Mouse (Mus musculus): ENCODE data around the gene Celsr2. TPM values are rescaled to one million over a fixed set of nuclear protein-coding genes. Genes with fewer than 3 reads are reported as not detected.

The Celsr2 gene
- polyA plus RNA-seq, 1 experiment from 2014 or later = 52.0 TPM

Other genes starting within 250 kb of the Celsr2 start
- 4.2 and 5.2 TPM in 2 replicates for gene Amigo1, start 229.2 kb downstream of the Celsr2 start, polyA plus RNA-seq (2014; fragmentation: Nextera tagmentation; extraction: Ambion mirVana)
- 3.1 and 3.2 TPM in 2 replicates for gene Cyb561d1, start 214.3 kb downstream of the Celsr2 start, polyA plus RNA-seq (2014; fragmentation: Nextera tagmentation; extraction: Ambion mirVana)
- 22.3 and 24.3 TPM in 2 replicates for gene Atxn7l2, start 204.6 kb downstream of the Celsr2 start, polyA plus RNA-seq (2014; fragmentation: Nextera tagmentation; extraction: Ambion mirVana)
- 2.3 and 3.5 TPM in 2 replicates for gene Sypl2, start 188.9 kb downstream of the Celsr2 start, polyA plus RNA-seq (2014; fragmentation: Nextera tagmentation; extraction: Ambion mirVana)
- gene Psma5, start 158.6 kb downstream of the Celsr2 start, polyA plus RNA-seq (2014; fragmentation: Nextera tagmentation; extraction: Ambion mirVana) = 277 and 297 TPM in 2 replicates
- 28.9 and 31.3 TPM in 2 replicates for gene Sort1, start 131.5 kb downstream of the Celsr2 start, polyA plus RNA-seq (2014; fragmentation: Nextera tagmentation; extraction: Ambion mirVana)
- gene Mybphl, start 50.6 kb downstream of the Celsr2 start, polyA plus RNA-seq (2014; fragmentation: Nextera tagmentation; extraction: Ambion mirVana) = not detected in 2 replicates
- 99.5 and 102 TPM in 2 replicates for gene Psrc1, start 31.7 kb downstream of the Celsr2 start, polyA plus RNA-seq (2014; fragmentation: Nextera tagmentation; extraction: Ambion mirVana)
- gene Sars, start 29.7 kb upstream of the Celsr2 start, polyA plus RNA-seq (2014; fragmentation: Nextera tagmentation; extraction: Ambion mirVana) = 180 and 189 TPM in 2 replicates
- gene 1700013F07Rik, start 118.6 kb upstream of the Celsr2 start, polyA plus RNA-seq (2014; fragmentation: Nextera tagmentation; extraction: Ambion mirVana) = 0.63 and 0.68 TPM in 2 replicates
- 2.2 and 2.8 TPM in 2 replicates for gene 5330417C22Rik, start 121.0 kb upstream of the Celsr2 start, polyA plus RNA-seq (2014; fragmentation: Nextera tagmentation; extraction: Ambion mirVana)
- gene Tmem167b, start 146.9 kb upstream of the Celsr2 start, polyA plus RNA-seq (2014; fragmentation: Nextera tagmentation; extraction: Ambion mirVana) = 49.4 and 53.3 TPM in 2 replicates
- gene Taf13, start 156.1 kb upstream of the Celsr2 start, polyA plus RNA-seq (2014; fragmentation: Nextera tagmentation; extraction: Ambion mirVana) = 55.3 and 63.1 TPM in 2 replicates
- gene Wdr47, start 175.7 kb upstream of the Celsr2 start, polyA plus RNA-seq (2014; fragmentation: Nextera tagmentation; extraction: Ambion mirVana) = 30.1 and 32.2 TPM in 2 replicates
- gene Clcc1, start 238.4 kb upstream of the Celsr2 start, polyA plus RNA-seq (2014; fragmentation: Nextera tagmentation; extraction: Ambion mirVana) = 64.7 and 73.9 TPM in 2 replicates